Mouse (Mus musculus): ENCODE results near the gene Exosc7.

Gene Exosc7

GRCm38 (mm10) chr9:123138891-123139474, 26.0 kb downstream of the Exosc7 start:
- DNase-seq (ENCODE audit: low spot score in 2 of 2) = no peak

DNA sequence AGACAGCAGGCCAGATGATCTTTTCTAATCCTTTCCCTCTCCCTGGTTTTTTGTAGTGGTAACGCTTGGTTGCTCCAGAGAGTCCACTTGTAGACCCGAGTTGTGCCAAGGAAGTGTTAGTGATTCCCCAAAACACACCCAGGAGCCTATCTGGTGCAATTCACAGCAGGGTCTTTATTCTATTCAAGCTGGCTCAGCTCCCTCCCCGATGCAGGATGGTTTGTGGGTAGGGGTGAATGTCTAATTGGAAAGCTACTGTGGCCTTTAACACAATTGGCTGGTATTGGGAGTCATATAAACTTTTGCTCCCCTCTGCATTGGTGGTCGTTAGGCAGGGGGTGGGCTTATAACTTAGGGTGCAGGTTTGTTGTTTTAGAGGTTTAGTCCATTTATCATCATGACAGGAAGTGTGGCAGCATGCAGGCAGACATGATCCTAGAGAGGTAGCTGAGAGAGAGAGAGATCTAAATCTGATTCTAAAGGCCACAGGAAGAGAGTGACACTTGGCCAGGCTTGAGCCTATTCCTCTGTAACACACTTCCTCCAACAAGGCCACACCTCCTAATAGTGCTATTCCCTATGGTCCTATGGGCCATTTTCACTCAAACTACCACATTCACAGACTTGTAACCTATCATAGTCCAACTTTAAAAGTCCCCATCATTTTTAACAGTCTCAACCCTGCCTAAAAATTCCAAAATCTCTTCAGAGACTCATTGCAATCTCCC, 27.0 kb downstream of the Exosc7 start:
- no peak for DNase-seq (ENCODE audit: low spot score in 2 of 2)

GRCm38 (mm10) chr9:123148430-123148829, 35.4 kb downstream of the Exosc7 start:
- DNase-seq (ENCODE audit: low spot score in 2 of 2) = no peak

GRCm38 (mm10) chr9:123150241-123151020, 37.4 kb downstream of the Exosc7 start, which contains the start of gene Clec3b:
TSS of gene Clec3b (plus strand) at chr9:123150946.
- no peak for DNase-seq (ENCODE audit: low spot score in 2 of 2)

DNA sequence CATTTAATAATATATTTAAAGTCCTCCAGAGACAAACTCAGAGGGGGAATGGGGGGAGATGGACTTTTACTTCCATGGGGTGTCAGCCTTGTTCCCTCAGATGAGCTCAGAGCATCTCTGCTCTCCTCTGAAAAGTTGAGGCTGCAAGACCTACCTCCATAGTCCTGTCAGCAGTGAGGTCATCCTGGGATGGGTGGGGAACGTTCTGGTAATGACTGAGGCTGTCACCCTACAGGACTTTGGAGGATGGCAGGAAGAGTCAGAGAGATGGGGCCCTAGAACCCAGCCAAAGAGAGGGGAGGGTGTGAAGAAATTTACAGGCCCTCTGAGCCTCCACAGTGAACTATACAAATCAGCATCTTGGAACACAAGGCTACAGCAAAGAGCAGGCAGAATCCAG, 38.5 kb downstream of the Exosc7 start:
- no peak for DNase-seq (ENCODE audit: low spot score in 2 of 2)

GRCm38 (mm10) chr9:123152026-123152425, 39.0 kb downstream of the Exosc7 start:
- no peak for DNase-seq (ENCODE audit: low spot score in 2 of 2)

DNA sequence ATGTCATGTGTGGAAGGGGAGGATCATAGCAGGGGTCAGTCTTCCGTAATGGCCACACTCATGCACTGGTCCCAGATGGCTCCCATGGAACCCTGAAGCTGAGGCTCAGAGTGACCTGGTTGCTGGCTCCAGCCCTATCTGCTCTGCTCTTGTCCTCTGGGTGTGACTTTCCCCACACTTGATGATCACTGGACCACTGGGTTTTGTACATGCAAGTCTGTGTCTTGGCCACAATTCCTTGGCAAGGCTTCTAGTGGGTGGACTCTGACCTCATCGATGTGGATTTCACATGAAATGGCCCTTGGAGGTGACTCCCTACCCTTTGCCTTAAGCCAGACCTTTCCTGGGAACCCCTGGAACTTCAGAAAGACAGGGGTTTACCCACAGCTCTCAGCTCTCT, 40.1 kb downstream of the Exosc7 start:
- DNase-seq (ENCODE audit: low spot score in 2 of 2) = no peak

GRCm38 (mm10) chr9:123156910-123157361, 43.9 kb downstream of the Exosc7 start:
- peak in 1 of 2 experiments; percentile 14 for DNase-seq (ENCODE audit: low spot score in 2 of 2)

GRCm38 (mm10) chr9:123157699-123158098, 44.7 kb downstream of the Exosc7 start:
- peak in 1 of 2 experiments; percentile 6 for DNase-seq (ENCODE audit: low spot score in 2 of 2)

DNA sequence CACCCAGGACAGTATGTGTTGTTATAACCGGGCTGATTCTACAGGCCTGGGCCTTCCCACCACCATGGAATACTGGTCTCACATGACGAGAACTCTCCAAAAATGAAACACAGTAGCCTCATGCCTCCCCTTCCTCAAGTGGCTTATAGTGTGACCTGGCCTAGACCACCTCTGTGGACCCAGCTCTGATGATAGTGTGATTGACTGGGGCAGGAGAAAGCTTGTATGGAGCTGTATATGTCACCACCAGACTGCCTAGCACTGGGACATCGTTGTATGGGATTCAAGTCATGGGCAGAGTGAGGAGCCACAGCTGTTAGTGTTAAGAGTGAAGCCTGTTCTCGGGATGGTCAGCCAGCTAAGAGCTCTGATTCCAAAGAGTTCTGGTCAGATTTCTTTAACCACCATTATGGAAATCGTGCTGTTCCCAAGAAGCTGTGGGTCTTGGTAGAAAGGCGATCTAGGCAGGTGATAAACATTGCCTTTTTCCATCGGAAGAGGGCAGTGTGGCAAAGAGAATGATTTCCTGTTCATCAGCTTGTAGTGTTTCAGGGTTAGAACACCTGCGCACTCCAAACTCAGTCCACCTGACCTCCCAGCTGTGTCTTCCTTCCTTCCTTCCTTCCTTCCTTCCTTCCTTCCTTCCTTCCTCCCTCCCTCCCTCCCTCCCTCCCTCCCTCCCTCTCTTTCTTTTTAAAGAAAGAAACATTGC, 45.3 kb downstream of the Exosc7 start:
- DNase-seq (ENCODE audit: low spot score in 2 of 2) = peak; percentile 26 to 62

DNA sequence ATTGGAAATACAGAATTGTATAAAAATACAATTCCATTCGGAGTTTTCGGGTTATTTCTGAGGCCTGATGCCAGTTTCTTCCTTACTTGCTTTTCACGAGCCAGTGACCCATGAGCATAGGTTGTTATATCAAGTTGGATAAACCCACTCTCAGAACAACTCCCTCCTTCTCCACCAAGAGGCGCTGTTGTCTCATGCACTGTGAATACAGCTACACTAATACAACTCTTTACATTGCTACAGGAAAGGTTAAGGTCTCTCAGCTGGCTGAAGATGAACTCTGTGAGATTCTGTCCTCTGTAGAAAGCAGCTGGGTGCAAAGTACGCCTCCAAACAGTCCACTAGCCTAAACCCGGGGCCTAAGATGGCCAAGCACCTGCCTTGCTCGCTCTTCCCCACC, 46.3 kb downstream of the Exosc7 start:
- DNase-seq (ENCODE audit: low spot score in 2 of 2) = peak; percentile 69 to 87

- no peak for DNase-seq (ENCODE audit: low spot score in 2 of 2)
Observed at GRCm38 (mm10) chr9:123161792-123162191, 48.8 kb downstream of the Exosc7 start.

DNA sequence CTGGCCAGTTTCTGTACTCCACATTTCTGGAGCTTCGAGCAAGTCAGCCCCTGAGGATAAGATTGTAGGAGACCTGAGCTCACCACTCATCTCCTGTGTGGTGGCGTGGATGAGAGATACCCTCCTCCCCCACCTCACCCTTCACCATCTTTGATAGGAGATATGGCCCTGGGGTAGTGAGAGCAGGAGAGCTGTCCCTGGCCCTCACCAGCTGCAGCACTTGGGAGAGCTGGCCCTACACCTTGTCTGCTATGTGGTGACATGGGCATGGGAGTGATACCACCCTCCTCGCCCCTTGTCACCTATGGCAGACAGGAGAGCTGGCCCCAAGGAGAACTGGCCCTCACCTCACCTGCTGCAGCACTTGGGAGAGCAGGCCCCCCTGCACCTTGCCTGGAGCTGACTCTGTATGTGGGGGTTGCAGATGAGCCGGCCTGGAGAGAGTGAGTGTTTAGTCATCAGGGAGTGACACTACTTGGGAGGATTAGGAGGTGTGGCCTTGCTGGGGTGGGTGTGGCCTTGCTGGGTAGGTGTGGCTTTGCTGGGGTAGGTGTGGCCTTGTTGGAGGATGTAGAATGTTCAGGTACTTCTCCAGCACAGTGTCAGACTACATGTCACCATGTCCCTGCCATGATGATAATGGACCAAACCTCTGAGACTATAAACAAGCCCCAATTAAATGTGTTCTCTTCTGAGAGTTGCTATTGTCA, 50.1 kb downstream of the Exosc7 start:
- DNase-seq (ENCODE audit: low spot score in 2 of 2) = no peak

GRCm38 (mm10) chr9:123165781-123166443, 52.9 kb downstream of the Exosc7 start:
- no peak for DNase-seq (ENCODE audit: low spot score in 2 of 2)

DNA sequence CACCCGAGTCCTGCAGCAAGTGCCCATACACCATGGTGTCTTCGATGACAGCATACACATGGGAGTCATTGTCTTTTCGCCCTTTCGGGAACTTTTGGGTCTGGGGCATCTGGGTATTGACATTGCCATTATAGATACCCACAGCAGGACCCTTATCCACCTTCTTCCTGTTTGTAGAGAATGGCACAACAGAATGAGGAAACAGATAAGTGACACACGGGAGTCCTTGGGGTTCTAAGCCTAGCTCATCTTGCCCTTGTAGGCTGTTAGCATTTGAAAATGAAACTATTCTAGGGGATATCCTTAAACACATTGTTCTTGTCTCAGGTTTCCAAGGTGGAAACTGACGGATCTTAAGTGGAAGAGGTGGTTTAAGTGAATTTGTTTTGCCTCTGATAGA, 60.7 kb downstream of the Exosc7 start:
- DNase-seq (ENCODE audit: low spot score in 2 of 2) = no peak

GRCm38 (mm10) chr9:123174356-123174755, 61.3 kb downstream of the Exosc7 start:
- no peak for DNase-seq (ENCODE audit: low spot score in 2 of 2)

GRCm38 (mm10) chr9:123177380-123178048, 64.5 kb downstream of the Exosc7 start:
- no peak for DNase-seq (ENCODE audit: low spot score in 2 of 2)

DNA sequence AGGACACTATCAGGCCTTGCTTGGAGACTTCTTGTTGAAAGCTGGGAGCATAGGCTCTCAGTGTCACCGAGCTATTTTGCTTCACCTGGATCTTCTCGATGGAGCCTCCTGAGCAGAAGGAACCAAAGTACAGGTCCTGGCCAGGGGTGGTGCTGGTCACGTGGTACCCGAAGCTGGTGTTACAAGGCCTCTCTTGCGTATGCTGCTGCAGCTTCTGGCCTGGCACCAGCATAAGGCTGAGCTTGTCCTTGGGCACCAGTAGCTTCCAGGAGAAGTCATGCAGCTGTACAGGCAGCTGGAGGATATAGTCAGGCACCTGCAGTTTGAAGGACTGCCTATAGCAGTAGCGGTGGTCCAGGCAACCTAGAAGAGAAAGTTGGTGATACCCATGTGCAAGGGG, 67.0 kb downstream of the Exosc7 start:
- no peak for DNase-seq (ENCODE audit: low spot score in 2 of 2)

DNA sequence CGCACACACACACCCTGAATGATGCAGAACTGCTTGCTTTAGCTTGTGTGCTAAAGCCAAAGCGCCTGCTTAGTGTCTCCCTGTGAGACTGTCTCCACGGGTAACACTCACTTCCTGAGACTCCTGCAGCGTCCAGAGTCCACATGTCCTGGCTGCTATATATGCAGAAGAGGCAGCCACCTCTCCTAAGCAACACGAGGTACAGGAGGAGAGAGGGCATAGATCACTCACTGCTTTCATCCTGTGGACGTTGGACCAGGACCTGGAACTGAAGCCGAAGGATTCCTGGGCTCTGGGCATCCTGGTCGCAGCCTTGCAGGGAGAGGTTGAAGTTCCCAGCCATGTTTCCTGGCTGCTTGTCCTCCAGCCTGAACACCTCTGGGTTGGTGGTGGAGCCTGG, 70.2 kb downstream of the Exosc7 start:
- no peak for DNase-seq (ENCODE audit: low spot score in 2 of 2)

DNA sequence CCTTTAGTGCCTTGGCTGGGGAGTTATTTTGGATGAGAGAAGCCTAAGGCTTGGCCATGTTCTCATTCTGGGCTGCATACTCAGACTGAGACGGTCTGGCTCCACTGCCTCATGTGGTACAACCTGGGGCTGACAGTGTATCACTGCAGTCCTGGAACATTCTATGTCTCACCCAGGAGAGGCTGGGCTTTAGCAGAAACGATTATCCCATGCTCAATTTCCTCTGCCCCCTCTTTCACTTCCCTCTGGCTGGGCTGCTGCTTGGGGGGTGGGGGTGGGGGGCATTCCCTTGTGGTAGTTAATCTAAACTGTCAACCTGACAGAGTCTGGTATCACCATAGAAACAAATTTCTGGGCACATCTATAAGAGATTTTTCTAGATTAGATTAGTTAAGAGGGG, 72.5 kb downstream of the Exosc7 start:
- no peak for DNase-seq (ENCODE audit: low spot score in 2 of 2)

All from frontal cortex, postnatal 36 days (tissue).